Mouse (Mus musculus): ENCODE results near the gene Edn1.

DNA sequence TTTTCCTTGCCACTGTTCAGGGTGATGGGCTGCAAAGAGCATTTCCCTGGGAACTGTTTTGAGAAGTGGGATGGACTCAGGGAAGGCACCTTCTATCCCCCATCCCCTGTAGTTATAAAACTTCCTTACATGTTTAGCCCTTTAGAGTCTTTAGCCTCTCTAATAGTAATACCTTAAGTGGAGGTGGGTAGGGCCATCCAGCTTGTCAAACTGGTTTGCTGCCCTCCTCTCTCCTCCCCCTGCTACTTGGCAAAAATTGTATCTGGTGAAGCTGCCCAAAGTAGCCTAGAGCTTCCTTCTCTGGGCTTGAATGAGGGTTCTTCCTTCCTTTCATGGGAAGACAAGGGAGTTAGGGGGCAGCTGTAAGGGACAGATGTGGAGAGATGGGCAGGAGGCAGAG, 2.5 kb upstream of the Edn1 start:
- TF ChIP-seq E2F4 (IDR thresholded peaks at IDR 0.05; ENCODE audit: borderline replicate concordance, low read depth, low read length) (no peak), POLR2A (IDR thresholded peaks at IDR 0.05; ENCODE audit: control insufficient read depth in 1 of 2, insufficient read depth in 1 of 2, low read depth in 1 of 2, low read length in 2 of 2, poor library complexity in 1 of 2) (no peak), ETS1 (IDR thresholded peaks at IDR 0.05; ENCODE audit: low read depth, low read length) (no peak), GABPA (IDR thresholded peaks at IDR 0.05; ENCODE audit: low read depth, low read length) (no peak), TAL1 (IDR thresholded peaks at IDR 0.05; ENCODE audit: low read length) (no peak), POLR2AphosphoS5 (IDR thresholded peaks at IDR 0.05; ENCODE audit: borderline replicate concordance, low read depth, low read length) (no peak), CHD2 (IDR thresholded peaks at IDR 0.05; ENCODE audit: low read length) (no peak), CTCF (IDR thresholded peaks at IDR 0.05 in 2 of 3, conservative IDR thresholded peaks at IDR 0.05 in 1 of 3; ENCODE audit: control insufficient read depth in 1 of 3, insufficient read depth in 1 of 3, low read depth in 2 of 3, low read length in 3 of 3, poor library complexity in 1 of 3, severe bottlenecking in 1 of 3) (no peak), HCFC1 (IDR thresholded peaks at IDR 0.05; ENCODE audit: low read depth, low read length) (no peak), BHLHE40 (IDR thresholded peaks at IDR 0.05; ENCODE audit: borderline replicate concordance, low read depth, low read length) (no peak)
